ENCODE assay signal across 1 mouse cellular context in genomic region chr4:149166957-149167611, GRCm38 (mm10).
TF ChIP-seq lines count a peak whose summit lies in the region.

No protein-coding gene starts in this region.

TF ChIP-seq in CH12.LX, 34 proteins besides CTCF, POLR2A, EP300 and RAD21 (continued from another document):
- TF ChIP-seq RCOR1 (conservative IDR thresholded peaks at IDR 0.05; ENCODE audit: low read depth, low read length) (no peak), CHD2 (IDR thresholded peaks at IDR 0.05; ENCODE audit: low read length) (no peak), CHD1 (IDR thresholded peaks at IDR 0.05; ENCODE audit: low read depth, low read length) (no peak), HCFC1 (IDR thresholded peaks at IDR 0.05; ENCODE audit: low read depth, low read length) (peak; percentile 21; the same call in 1 of the 2 replicates), USF2 (conservative IDR thresholded peaks at IDR 0.05; ENCODE audit: low read depth, low read length) (no peak; the same call in 1 of the 2 replicates), POLR2AphosphoS2 (IDR thresholded peaks at IDR 0.05; ENCODE audit: low read depth, low read length) (no peak), MEF2A (IDR thresholded peaks at IDR 0.05; ENCODE audit: borderline replicate concordance, low read depth, low read length) (no peak), MXI1 (IDR thresholded peaks at IDR 0.05; ENCODE audit: low read depth, low read length) (peak; percentile 93), PAX5 (IDR thresholded peaks at IDR 0.05; ENCODE audit: low read length) (no peak), ZKSCAN1 (IDR thresholded peaks at IDR 0.05; ENCODE audit: borderline replicate concordance, low read depth, low read length) (no peak), JUN (IDR thresholded peaks at IDR 0.05; ENCODE audit: insufficient read depth, low read depth, low read length) (no peak; the same call in 1 of the 2 replicates), ZC3H11A (IDR thresholded peaks at IDR 0.05; ENCODE audit: low read depth, low read length) (no peak), NRF1 (IDR thresholded peaks at IDR 0.05; ENCODE audit: low read depth, low read length) (no peak), KAT2A (IDR thresholded peaks at IDR 0.05; ENCODE audit: insufficient replicate concordance, low read length) (no peak), NELFE (IDR thresholded peaks at IDR 0.05; ENCODE audit: low read depth, low read length) (no peak), ZMIZ1 (IDR thresholded peaks at IDR 0.05; ENCODE audit: low read depth, low read length) (no peak), SIN3A (IDR thresholded peaks at IDR 0.05; ENCODE audit: low read length) (no peak; the same call in none of the 2 replicates), SMC3 (IDR thresholded peaks at IDR 0.05; ENCODE audit: low read depth, low read length) (no peak), IRF4 (IDR thresholded peaks at IDR 0.05; ENCODE audit: low read depth, low read length) (peak; percentile 49; the same call in 1 of the 2 replicates), ZNF384 (IDR thresholded peaks at IDR 0.05; ENCODE audit: low read depth, low read length) (peak; percentile 97), MYC (IDR thresholded peaks at IDR 0.05; ENCODE audit: low read depth, low read length) (peak; percentile 96)
TF ChIP-seq in CH12.LX: peak in this region for 11.
